Mouse (Mus musculus): Measurements from ENCODE around the gene Arl6. TPM values are rescaled to one million over a fixed set of nuclear protein-coding genes. Genes with fewer than 3 reads are reported as not detected.

Arl6 gene
- polyA plus RNA-seq, 1 experiment from 2014 or later = 24.1 TPM

- Histone ChIP-seq H3K27me3 (replicated peaks; ENCODE audit: control insufficient read depth, insufficient read depth, low read length) (no peaks in the 10 kb centered on the region), H3K9ac (ENCODE audit: low read length) (no peak overlapping the region), H3K36me3 (ENCODE audit: control insufficient read depth, insufficient read depth, low read length) (no peaks in the 10 kb centered on the region), H3K4me3 (ENCODE audit: low read depth, low read length) (no peak overlapping the region), H3K9me3 (ENCODE audit: control insufficient read depth, low read length) (no peaks in the 10 kb centered on the region), H3K4me1 (replicated peaks; ENCODE audit: control insufficient read depth, insufficient read depth, low read length) (peaks cover 8% of the 10 kb centered on the region), H3K4me2 (ENCODE audit: low read length) (no peak overlapping the region), H3K27ac (ENCODE audit: low read depth) (no peak overlapping the region)
- ATAC-seq (replicated peaks; ENCODE audit: low FRiP score, low TSS enrichment, low read depth) = no peak
- 87% methylated on average over 6 of the region's 6 CpGs for WGBS
- DNase-seq (ENCODE audit: low spot score) = no peak
Measured at GRCm38 (mm10) chr16:59597256-59597655, 41.9 kb downstream of the Arl6 start.

GRCm38 (mm10) chr16:59594714-59595113 is 44.5 kb downstream of the Arl6 start:
- Histone ChIP-seq H3K4me1 (replicated peaks; ENCODE audit: control insufficient read depth, insufficient read depth, low read length) (peaks cover 8% of the 10 kb centered on the region), H3K36me3 (ENCODE audit: control insufficient read depth, insufficient read depth, low read length) (no peaks in the 10 kb centered on the region), H3K4me2 (ENCODE audit: low read length) (no peak overlapping the region), H3K27me3 (replicated peaks; ENCODE audit: control insufficient read depth, insufficient read depth, low read length) (no peaks in the 10 kb centered on the region), H3K9me3 (ENCODE audit: control insufficient read depth, low read length) (no peaks in the 10 kb centered on the region), H3K9ac (ENCODE audit: low read length) (no peak overlapping the region), H3K4me3 (ENCODE audit: low read depth, low read length) (no peak overlapping the region), H3K27ac (ENCODE audit: low read depth) (no peak overlapping the region)
- DNase-seq (ENCODE audit: low spot score) (no peak), ATAC-seq (replicated peaks; ENCODE audit: low FRiP score, low TSS enrichment, low read depth) (no peak)
- 68% methylated on average over 3 of the region's 3 CpGs for WGBS

DNA sequence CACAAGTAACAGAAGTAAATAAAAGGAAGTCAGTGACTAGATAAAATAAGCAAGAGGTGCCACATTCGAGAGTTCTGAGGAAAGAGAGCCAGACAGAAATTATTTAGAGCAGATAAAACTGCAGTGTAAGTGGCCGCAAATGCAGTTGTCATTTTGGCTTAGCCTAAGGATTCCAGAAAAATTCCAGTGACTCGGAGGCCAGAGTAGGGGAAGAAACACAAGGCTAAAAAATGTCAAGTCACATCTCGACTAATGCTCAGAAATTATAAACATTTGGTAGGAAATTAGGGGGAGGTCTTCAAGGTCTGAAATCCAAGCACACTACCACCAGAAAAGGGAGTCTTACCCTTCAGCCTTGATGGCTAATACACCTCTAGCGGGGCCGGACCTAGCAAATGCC is 48.4 kb downstream of the Arl6 start:
- H3K27ac ChIP-seq (ENCODE audit: low read depth) = no peak overlapping the region
- 42% methylated on average over 6 of the region's 6 CpGs for WGBS
- no peak overlapping the region for H3K4me2 ChIP-seq (ENCODE audit: low read length)
- ATAC-seq (replicated peaks; ENCODE audit: low FRiP score, low TSS enrichment, low read depth) = no peak
- no peaks in the 10 kb centered on the region for H3K9me3 ChIP-seq (ENCODE audit: control insufficient read depth, low read length)
- no peak overlapping the region for H3K4me3 ChIP-seq (ENCODE audit: low read depth, low read length)
- DNase-seq (ENCODE audit: low spot score) = no peak
- no peaks in the 10 kb centered on the region for H3K27me3 ChIP-seq (replicated peaks; ENCODE audit: control insufficient read depth, insufficient read depth, low read length)
- no peaks in the 10 kb centered on the region for H3K36me3 ChIP-seq (ENCODE audit: control insufficient read depth, insufficient read depth, low read length)
- no peak overlapping the region for H3K9ac ChIP-seq (ENCODE audit: low read length)
- no peaks in the 10 kb centered on the region for H3K4me1 ChIP-seq (replicated peaks; ENCODE audit: control insufficient read depth, insufficient read depth, low read length)

- H3K4me3 ChIP-seq (ENCODE audit: low read depth, low read length) = no peak overlapping the region
- H3K4me1 ChIP-seq (replicated peaks; ENCODE audit: control insufficient read depth, insufficient read depth, low read length) = no peaks in the 10 kb centered on the region
- ATAC-seq (replicated peaks; ENCODE audit: low FRiP score, low TSS enrichment, low read depth) (no peak), DNase-seq (ENCODE audit: low spot score) (no peak)
- no peaks in the 10 kb centered on the region for H3K27me3 ChIP-seq (replicated peaks; ENCODE audit: control insufficient read depth, insufficient read depth, low read length)
- H3K27ac ChIP-seq (ENCODE audit: low read depth) = no peak overlapping the region
- H3K9me3 ChIP-seq (ENCODE audit: control insufficient read depth, low read length) = no peaks in the 10 kb centered on the region
- H3K9ac ChIP-seq (ENCODE audit: low read length) = no peak overlapping the region
- 93% methylated on average over 13 of the region's 13 CpGs for WGBS
- no peaks in the 10 kb centered on the region for H3K36me3 ChIP-seq (ENCODE audit: control insufficient read depth, insufficient read depth, low read length)
- H3K4me2 ChIP-seq (ENCODE audit: low read length) = no peak overlapping the region
Measured at GRCm38 (mm10) chr16:59588351-59589025, 50.7 kb downstream of the Arl6 start.

- no peaks in the 10 kb centered on the region for H3K9me3 ChIP-seq (ENCODE audit: control insufficient read depth, low read length)
- no peaks in the 10 kb centered on the region for H3K36me3 ChIP-seq (ENCODE audit: control insufficient read depth, insufficient read depth, low read length)
- ATAC-seq (replicated peaks; ENCODE audit: low FRiP score, low TSS enrichment, low read depth) (no peak), DNase-seq (ENCODE audit: low spot score) (no peak)
- H3K4me2 ChIP-seq (ENCODE audit: low read length) = no peak overlapping the region
- H3K4me3 ChIP-seq (ENCODE audit: low read depth, low read length) = no peak overlapping the region
- H3K9ac ChIP-seq (ENCODE audit: low read length) = no peak overlapping the region
- no peak overlapping the region for H3K27ac ChIP-seq (ENCODE audit: low read depth)
- H3K4me1 ChIP-seq (replicated peaks; ENCODE audit: control insufficient read depth, insufficient read depth, low read length) = no peaks in the 10 kb centered on the region
- WGBS = 76% methylated on average over 10 of the region's 10 CpGs
- no peaks in the 10 kb centered on the region for H3K27me3 ChIP-seq (replicated peaks; ENCODE audit: control insufficient read depth, insufficient read depth, low read length)
Measured at GRCm38 (mm10) chr16:59587816-59588215, 51.4 kb downstream of the Arl6 start.

GRCm38 (mm10) chr16:59586911-59587310 is 52.3 kb downstream of the Arl6 start:
- no peak for ATAC-seq (replicated peaks; ENCODE audit: low FRiP score, low TSS enrichment, low read depth)
- WGBS = 87% methylated on average over 8 of the region's 8 CpGs
- H3K4me3 ChIP-seq (ENCODE audit: low read depth, low read length) = no peak overlapping the region

DNA sequence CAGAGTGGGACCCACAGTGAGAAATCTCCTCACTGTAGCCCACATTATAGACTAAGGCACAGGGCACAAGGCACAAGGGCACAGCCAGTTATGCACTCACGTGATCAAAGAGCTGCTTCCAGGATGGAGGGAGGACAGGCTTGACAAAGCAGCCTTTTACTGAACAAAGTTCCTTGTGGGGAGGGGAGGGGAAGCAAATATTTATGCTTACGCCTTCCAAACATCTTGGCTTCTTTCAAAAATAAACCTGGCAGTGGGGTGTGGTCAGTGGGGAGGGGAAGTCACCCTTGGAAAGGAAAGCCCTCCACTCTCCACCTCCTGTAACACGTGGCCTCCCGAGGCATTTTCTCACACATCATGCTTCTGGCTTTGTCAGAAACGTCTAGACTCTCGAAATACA is 52.9 kb downstream of the Arl6 start:
- no peaks in the 10 kb centered on the region for H3K9me3 ChIP-seq (ENCODE audit: control insufficient read depth, low read length)
- DNase-seq (ENCODE audit: low spot score) (no peak), ATAC-seq (replicated peaks; ENCODE audit: low FRiP score, low TSS enrichment, low read depth) (no peak)
- H3K27me3 ChIP-seq (replicated peaks; ENCODE audit: control insufficient read depth, insufficient read depth, low read length) = no peaks in the 10 kb centered on the region
- H3K27ac ChIP-seq (ENCODE audit: low read depth) = no peak overlapping the region
- WGBS = 44% methylated on average over 6 of the region's 6 CpGs
- no peaks in the 10 kb centered on the region for H3K4me1 ChIP-seq (replicated peaks; ENCODE audit: control insufficient read depth, insufficient read depth, low read length)
- no peak overlapping the region for H3K4me3 ChIP-seq (ENCODE audit: low read depth, low read length)
- no peaks in the 10 kb centered on the region for H3K36me3 ChIP-seq (ENCODE audit: control insufficient read depth, insufficient read depth, low read length)
- no peak overlapping the region for H3K4me2 ChIP-seq (ENCODE audit: low read length)
- no peak overlapping the region for H3K9ac ChIP-seq (ENCODE audit: low read length)

More at GRCm38 (mm10) chr16:59586911-59587310, 52.3 kb downstream of the Arl6 start:
- no peak for DNase-seq (ENCODE audit: low spot score)
- Histone ChIP-seq H3K27me3 (replicated peaks; ENCODE audit: control insufficient read depth, insufficient read depth, low read length) (no peaks in the 10 kb centered on the region), H3K4me2 (ENCODE audit: low read length) (no peak overlapping the region), H3K36me3 (ENCODE audit: control insufficient read depth, insufficient read depth, low read length) (no peaks in the 10 kb centered on the region), H3K4me1 (replicated peaks; ENCODE audit: control insufficient read depth, insufficient read depth, low read length) (no peaks in the 10 kb centered on the region), H3K9ac (ENCODE audit: low read length) (no peak overlapping the region), H3K9me3 (ENCODE audit: control insufficient read depth, low read length) (no peaks in the 10 kb centered on the region), H3K27ac (ENCODE audit: low read depth) (no peak overlapping the region)

DNA sequence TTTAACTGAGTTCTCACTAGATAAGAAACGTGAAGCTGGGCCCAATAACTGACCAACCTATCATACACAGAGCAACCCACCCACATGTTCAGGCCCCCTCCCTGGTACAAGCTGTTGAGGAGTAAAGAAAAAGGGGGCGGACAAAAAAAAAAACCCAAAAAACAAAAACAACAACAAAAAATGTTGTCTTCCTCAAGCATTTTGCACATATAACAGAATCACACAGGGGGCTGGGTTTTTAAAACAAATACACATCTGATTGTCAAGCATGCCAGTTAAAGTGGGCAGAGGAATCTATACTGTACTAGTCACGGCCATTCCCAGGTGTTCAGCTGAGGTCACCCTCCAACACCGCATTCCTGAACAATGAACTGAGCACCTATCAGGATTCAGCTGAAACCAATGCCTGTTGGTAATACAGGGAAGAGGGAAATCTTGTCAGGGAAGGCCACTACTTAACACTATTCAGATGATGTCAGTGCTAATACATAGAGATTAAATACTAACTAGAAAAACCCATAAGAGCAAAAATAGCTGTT is 53.4 kb downstream of the Arl6 start:
- ATAC-seq (replicated peaks; ENCODE audit: low FRiP score, low TSS enrichment, low read depth) (no peak), DNase-seq (ENCODE audit: low spot score) (no peak)
- no peak overlapping the region for H3K9ac ChIP-seq (ENCODE audit: low read length)
- H3K4me1 ChIP-seq (replicated peaks; ENCODE audit: control insufficient read depth, insufficient read depth, low read length) = no peaks in the 10 kb centered on the region
- no peak overlapping the region for H3K4me3 ChIP-seq (ENCODE audit: low read depth, low read length)
- no peak overlapping the region for H3K4me2 ChIP-seq (ENCODE audit: low read length)
- no peaks in the 10 kb centered on the region for H3K36me3 ChIP-seq (ENCODE audit: control insufficient read depth, insufficient read depth, low read length)
- H3K27ac ChIP-seq (ENCODE audit: low read depth) = no peak overlapping the region
- H3K27me3 ChIP-seq (replicated peaks; ENCODE audit: control insufficient read depth, insufficient read depth, low read length) = no peaks in the 10 kb centered on the region
- WGBS = 80% methylated on average over 4 of the region's 4 CpGs
- no peaks in the 10 kb centered on the region for H3K9me3 ChIP-seq (ENCODE audit: control insufficient read depth, low read length)

GRCm38 (mm10) chr16:59583515-59583914 is 55.7 kb downstream of the Arl6 start:
- no peaks in the 10 kb centered on the region for H3K27me3 ChIP-seq (replicated peaks; ENCODE audit: control insufficient read depth, insufficient read depth, low read length)
- no peaks in the 10 kb centered on the region for H3K9me3 ChIP-seq (ENCODE audit: control insufficient read depth, low read length)
- H3K4me3 ChIP-seq (ENCODE audit: low read depth, low read length) = no peak overlapping the region
- WGBS = 86% methylated on average over 5 of the region's 5 CpGs
- H3K4me2 ChIP-seq (ENCODE audit: low read length) = no peak overlapping the region
- H3K27ac ChIP-seq (ENCODE audit: low read depth) = no peak overlapping the region
- no peak overlapping the region for H3K9ac ChIP-seq (ENCODE audit: low read length)
- DNase-seq (ENCODE audit: low spot score) (no peak), ATAC-seq (replicated peaks; ENCODE audit: low FRiP score, low TSS enrichment, low read depth) (no peak)
- H3K36me3 ChIP-seq (ENCODE audit: control insufficient read depth, insufficient read depth, low read length) = no peaks in the 10 kb centered on the region
- H3K4me1 ChIP-seq (replicated peaks; ENCODE audit: control insufficient read depth, insufficient read depth, low read length) = no peaks in the 10 kb centered on the region

Measured in intestine, embryonic 14.5 days (tissue).